Mouse (Mus musculus): ENCODE results near the gene Rbbp4.

Gene Rbbp4

DNA sequence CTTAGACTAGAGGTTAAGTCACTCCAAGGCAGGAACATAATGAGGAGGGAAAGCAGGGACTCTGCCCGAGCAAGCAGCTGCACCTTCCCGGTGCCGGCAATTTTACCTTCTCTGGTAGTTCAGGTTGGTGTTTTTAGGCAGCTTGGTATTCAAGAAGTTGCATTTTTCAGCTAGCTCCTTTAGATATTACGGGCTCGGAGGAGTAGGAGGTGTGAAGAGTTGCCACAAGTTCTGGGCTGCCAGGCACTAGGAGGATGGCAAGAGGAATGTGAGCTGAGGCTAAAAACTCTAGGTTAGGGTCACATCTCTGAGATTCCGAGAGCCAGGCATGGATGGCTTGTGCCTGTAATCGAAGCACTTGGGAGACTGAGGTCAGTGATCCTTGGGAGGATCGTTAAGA is 45.5 kb downstream of the Rbbp4 start:
- no peak for DNase-seq

GRCm38 (mm10) chr4:129288067-129288466 is 47.1 kb downstream of the Rbbp4 start:
- DNase-seq: no peak

GRCm38 (mm10) chr4:129287472-129287981 is 47.6 kb downstream of the Rbbp4 start, which contains the start of gene Sync:
Gene Sync, plus strand, starts transcription at chr4:129287617.
- peak in 1 of 2 experiments; percentile 19 for DNase-seq

DNA sequence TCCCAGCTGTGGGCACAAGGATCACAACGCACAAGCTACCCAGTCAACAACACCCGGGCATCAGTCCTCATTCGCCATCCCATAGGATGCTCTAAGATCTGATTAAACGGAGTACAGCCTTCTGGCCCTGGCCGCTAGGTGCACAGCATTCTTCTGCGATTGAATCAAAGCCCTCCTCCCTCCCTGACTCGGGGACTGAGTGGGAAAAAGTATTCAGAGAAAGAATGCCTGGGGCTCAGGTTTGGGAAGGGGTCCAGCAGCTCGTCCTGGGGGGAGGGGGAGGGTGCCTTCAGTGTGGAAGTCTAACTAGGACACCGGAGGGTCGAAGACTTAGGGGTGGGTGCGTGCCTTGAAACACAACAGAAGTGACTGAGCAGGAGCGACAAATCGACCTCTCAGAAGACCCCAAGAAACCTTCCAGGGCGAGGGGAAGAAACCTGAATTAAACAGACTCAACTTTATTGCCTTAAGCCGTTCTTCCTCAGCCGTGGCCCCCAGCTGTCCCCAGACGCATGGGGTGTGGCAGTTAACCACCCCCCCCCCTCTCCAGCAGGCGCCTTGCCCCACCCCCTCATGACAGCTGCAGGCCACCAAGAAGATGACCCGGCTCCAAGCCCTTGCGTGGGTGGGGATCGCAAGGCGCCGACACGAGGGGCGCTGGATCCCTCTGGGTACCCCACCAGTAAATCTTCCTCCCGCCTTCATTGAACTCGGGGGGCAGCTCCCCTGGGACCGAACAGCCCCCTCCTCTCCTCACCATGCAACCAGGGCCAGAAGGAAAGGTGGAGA is 48.3 kb downstream of the Rbbp4 start:
- DNase-seq: peak in 1 of 2 experiments; percentile 18

- peak; percentile 20 to 42 for DNase-seq
Observed at GRCm38 (mm10) chr4:129286001-129286682, 49.0 kb downstream of the Rbbp4 start.

DNA sequence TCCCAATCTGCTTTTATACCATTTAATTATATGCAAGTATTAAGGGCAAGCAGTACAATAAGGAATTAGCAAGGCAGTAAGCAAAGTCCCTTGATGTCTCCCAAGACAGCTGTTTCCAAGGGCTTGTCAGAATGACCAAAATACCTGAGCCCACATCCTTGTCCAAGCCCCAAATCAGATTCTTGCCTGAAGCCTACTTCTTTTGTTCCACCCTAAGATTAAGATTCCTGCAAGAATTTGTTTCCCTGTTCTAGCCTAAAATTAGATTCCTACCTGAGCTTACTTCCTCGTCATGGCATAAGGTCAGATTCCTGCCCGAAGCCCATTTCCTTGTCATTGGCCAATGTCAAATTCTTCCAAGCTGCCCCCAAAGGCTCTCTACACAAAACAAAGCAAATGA is 50.5 kb downstream of the Rbbp4 start:
- no peak for DNase-seq

DNA sequence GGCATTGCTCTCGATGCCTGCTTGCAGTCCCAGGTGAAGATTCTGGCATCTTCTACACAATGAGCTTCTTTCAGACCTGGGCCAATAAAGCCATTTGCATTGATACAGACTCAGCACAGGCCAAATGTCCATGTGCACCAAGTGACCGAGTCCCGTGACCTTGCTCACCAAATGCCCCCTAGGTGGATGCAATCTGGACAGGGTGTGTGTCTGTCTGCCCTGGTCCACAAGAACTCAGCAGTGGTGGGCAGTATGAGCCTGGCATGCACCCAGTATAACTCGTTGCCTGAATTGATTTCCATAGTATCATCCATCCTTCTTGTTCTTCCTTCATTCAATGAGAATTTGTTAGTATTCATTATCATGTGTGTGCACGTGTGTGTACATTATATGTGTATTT is 51.9 kb downstream of the Rbbp4 start:
- DNase-seq: no peak

DNA sequence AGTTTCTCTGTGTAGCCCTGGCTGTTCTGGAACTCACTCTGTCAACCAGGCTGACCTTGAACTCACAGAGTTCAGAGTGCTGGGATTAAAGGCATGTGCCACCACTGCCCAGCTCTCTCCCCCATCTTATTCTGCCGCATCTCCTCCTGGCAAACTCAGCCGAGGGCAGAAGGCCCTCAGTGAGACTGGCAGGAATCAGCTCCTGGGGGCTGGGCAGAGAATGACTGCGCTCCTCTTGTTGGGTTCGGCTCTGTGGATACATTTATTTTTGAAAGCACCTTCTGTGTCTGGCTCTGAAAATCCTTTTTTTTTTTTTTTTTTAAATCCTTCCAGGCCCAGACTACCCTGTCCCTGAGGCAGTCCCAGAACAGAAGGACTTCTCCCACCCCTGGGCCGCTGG is 52.4 kb downstream of the Rbbp4 start:
- no peak for DNase-seq

DNA sequence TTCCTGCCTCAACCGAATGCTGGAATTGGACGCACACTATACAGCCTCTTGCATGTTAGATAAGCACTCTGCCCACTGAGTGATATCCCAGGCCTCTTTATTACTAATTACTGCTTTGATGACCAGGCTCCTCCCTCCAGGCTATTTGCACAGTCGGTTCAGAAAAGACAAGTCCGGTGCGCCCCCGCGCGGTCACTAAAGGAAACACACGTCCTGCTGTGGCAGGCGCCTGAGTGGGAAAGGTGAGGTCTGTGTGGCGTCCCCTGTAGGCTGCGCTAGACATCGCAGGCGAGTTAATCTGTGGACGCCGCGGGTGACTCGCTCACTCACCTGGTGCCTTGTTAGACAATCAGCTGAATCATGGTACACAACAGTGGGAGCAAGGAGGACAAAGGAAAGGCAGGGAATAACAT is 58.7 kb downstream of the Rbbp4 start:
- DNase-seq: peak; percentile 94 to 97

GRCm38 (mm10) chr4:129272756-129273046 is 62.5 kb downstream of the Rbbp4 start:
- DNase-seq: peak; percentile 77 to 85

DNA sequence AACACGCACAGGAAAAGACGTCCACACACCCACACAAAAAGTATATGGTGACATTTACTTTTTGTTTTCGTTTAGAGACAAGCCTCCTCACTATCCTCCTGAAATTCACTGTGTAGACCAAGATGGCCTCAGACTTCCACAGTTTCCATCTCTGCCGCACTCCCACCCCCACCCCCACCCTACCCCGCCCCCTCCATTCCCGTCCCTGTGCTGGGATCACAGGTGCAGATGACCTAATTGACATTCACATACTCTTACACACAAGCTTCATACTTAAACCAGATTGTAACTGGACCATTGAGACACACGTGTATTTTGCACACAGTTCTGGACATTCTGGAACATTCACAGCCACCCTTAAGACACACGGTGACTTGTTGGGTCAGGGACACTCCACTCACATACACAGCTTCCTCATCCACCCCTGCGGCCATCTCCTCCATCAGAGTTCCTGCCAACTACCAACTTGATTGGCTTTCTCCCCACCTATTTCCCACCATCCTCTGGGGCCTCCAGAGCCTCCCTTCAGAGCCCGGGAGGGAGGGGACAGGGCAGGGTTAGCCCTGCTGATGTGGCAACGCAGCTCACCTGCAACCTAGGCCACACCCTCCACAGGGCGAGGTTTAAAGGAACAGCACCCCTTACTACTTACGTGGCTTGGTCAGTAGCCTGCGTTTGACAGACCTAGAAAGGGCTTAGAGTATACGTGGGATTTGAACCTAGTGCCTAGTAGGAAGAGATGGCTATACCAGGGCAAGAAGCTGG is 63.0 kb downstream of the Rbbp4 start:
- DNase-seq: peak; percentile 89 to 93

DNA sequence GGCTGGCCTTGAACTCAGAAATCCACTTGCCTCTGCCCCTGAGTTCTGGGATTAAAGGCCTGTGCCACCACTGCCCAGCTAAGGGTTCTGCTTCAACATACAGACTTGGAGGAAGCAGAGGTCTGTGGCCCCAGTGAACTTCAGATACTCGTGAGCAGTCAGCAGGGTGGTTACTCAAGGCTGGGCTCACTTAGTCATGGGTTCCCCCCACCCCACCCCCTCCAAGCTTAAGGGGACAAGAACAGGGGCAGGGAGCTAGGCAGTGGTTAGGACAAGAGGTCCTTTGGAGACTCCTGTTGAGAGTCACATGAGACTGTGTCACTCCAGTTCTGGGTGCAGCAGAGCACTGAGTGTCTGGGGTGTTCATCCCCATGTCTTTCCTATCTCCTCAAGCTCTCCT is 66.5 kb downstream of the Rbbp4 start:
- peak; percentile 52 to 69 for DNase-seq

GRCm38 (mm10) chr4:129266821-129267220 is 68.3 kb downstream of the Rbbp4 start:
- DNase-seq: no peak

GRCm38 (mm10) chr4:129266191-129266590 is 69.0 kb downstream of the Rbbp4 start:
- no peak for DNase-seq

- peak; percentile 84 to 88 for DNase-seq
Observed at GRCm38 (mm10) chr4:129263225-129264021, 71.7 kb downstream of the Rbbp4 start.

DNA sequence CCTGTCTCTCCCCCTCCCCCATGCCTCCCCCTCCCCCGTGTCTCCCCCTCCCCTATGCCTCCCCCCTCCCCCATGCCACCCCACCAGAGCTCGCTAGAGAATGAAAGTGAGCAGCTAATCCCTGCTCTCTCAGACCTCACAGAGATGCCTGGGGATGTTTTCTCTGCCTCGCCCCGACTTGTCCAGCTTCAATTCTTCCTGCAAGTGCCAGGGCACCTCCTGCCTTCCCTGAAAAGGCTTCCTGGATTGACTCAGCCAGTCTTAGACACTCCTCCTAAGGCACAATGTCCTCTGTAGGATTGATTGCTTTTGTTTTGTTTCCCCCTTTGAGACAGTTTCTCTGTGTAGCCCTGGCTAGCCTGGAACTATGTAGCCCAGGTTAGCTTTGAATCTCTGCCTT is 74.0 kb downstream of the Rbbp4 start, which contains the start of gene C77080:
Gene C77080 (minus strand): TSS at position 209 of the 400 bp plus-strand sequence.
- DNase-seq: no peak

DNA sequence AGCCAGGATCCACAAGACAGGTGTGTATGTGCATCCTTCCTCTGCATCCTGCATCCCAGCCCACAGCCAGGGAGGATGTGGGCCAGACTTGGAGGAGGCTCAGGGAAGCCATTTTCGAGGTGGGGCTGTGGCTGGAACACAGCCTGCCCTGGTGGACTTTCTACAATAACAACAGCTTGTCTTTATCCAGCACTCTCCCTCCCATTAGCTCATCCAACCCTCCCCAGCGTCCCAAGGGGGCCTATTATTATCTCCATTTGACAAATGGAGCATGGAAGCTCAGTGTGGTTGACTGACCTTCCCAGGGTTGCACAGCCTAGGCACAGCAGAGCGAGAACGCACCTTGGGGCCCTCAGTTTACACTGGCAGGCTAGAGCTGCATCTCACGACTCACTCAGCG is 74.5 kb downstream of the Rbbp4 start:
- no peak for DNase-seq

DNA sequence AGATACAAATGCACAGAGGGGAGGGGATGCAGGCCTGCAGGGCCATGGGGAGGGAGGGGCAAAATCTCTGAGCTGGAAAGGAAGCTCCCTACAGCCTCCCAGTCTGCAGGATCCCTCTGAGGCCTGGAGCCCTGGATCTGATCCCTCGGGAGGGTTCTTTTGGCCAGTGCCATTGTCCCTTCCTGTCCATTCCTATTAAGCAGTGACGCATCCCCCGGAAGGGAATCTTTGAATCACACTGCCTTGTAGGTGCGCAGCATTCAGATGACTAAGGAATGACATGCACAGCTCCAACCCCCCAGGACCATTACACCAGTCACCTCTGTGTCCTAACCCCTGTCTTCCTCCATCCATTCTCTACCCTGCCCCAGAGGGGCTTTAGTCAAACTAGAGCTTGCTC is 76.1 kb downstream of the Rbbp4 start:
- no peak for DNase-seq
